Mouse (Mus musculus) midbrain, embryonic 12.5 days (tissue): ENCODE results near the gene Hs3st3b1. TPM values are rescaled to one million over a fixed set of nuclear protein-coding genes. Genes with fewer than 3 reads are reported as not detected.

Experiments used
- ATAC-seq: fragments of 200-750 bp; cut with Nextera tagmentation; 2 replicates; pipeline ENCODE4 v1.8.0; 2017; ENCODE audit warnings: low read depth, moderate TSS enrichment, moderate library complexity; ENCODE audit not compliant: low FRiP score
- H3K27ac ChIP-seq: fragments of 300-500 bp; sonication (generic); replicated peaks from 2 replicates; pipeline ENCODE4 v1.5.1; 2016; ENCODE audit warnings: mild to moderate bottlenecking
- H3K27me3 ChIP-seq: fragments of 300-500 bp; sonication (generic); 2 replicates; pipeline ENCODE4 v1.6.1; 2016; ENCODE audit warnings: mild to moderate bottlenecking
- H3K36me3 ChIP-seq: fragments of 300-500 bp; sonication (generic); 2 replicates; pipeline ENCODE4 v1.6.1; 2016
- H3K4me1 ChIP-seq: fragments of 300-500 bp; sonication (generic); 2 replicates; pipeline ENCODE4 v1.6.1; 2016
- H3K4me2 ChIP-seq: fragments of 300-500 bp; sonication (generic); replicated peaks from 2 replicates; pipeline ENCODE4 v1.6.1; 2016; ENCODE audit warnings: mild to moderate bottlenecking, moderate library complexity
- H3K4me3 ChIP-seq: fragments of 300-500 bp; sonication (generic); 2 replicates; pipeline ENCODE4 v1.5.1; 2016; ENCODE audit warnings: mild to moderate bottlenecking
- H3K9ac ChIP-seq: fragments of 300-500 bp; sonication (generic); replicated peaks from 2 replicates; pipeline ENCODE4 v1.6.1; 2016; ENCODE audit warnings: mild to moderate bottlenecking, moderate library complexity
- H3K9me3 ChIP-seq: fragments of 300-500 bp; sonication (generic); 2 replicates; pipeline ENCODE4 v1.6.1; 2016; ENCODE audit warnings: mild to moderate bottlenecking
- WGBS: fragments of 180-500 bp; shearing (Covaris S2); methylation state at CpG from one replicate; pipeline ENCODE4 v1.1.7; 2016; 5-methylcytosine and 5-hydroxymethylcytosine counted together
- polyA plus RNA-seq: library from polyadenylated mRNA; unstranded; fragments of >200 nt; fragmentation: Nextera tagmentation; extraction: Ambion mirVana; gene quantifications from 2 replicates; pipeline ENCODE4 v1.2.1, GENCODE M21; 2016

Gene Hs3st3b1
- polyA plus RNA-seq, 1 experiment from 2014 or later: 22.0 TPM

- Histone ChIP-seq H3K9me3 (no peaks in the 10 kb centered on the region), H3K4me3 (peak overlapping the region; percentile 85), H3K4me1 (peaks cover 67% of the 10 kb centered on the region), H3K4me2 (peak overlapping the region; percentile 84), H3K9ac (peak overlapping the region; percentile 87), H3K36me3 (no peaks in the 10 kb centered on the region), H3K27me3 (peaks cover 60% of the 10 kb centered on the region), H3K27ac (peak overlapping the region; percentile 73)
- WGBS: under 1% methylated on average over 64 of the region's 80 CpGs
- ATAC-seq: 0 out of 2 replicates have a peak, but pooled peaks have one; percentile 5
These were observed 792 bp downstream of the Hs3st3b1 start for GRCm38 (mm10) chr11:63921044-63921951.

GRCm38 (mm10) chr11:63920531-63920930, 1.6 kb downstream of the Hs3st3b1 start:
- peaks cover 67% of the 10 kb centered on the region for H3K4me1 ChIP-seq
- H3K27me3 ChIP-seq: peaks cover 57% of the 10 kb centered on the region
- no peaks in the 10 kb centered on the region for H3K9me3 ChIP-seq
- ATAC-seq: peak; percentile 45
- under 1% methylated on average over 32 of the region's 33 CpGs for WGBS
- H3K36me3 ChIP-seq: no peaks in the 10 kb centered on the region
- H3K27ac ChIP-seq: peak overlapping the region; percentile 73
- peak overlapping the region; percentile 87 for H3K9ac ChIP-seq
- peak overlapping the region; percentile 85 for H3K4me3 ChIP-seq
- H3K4me2 ChIP-seq: peak overlapping the region; percentile 84

GRCm38 (mm10) chr11:63919211-63920098, 2.6 kb downstream of the Hs3st3b1 start:
- WGBS: under 1% methylated on average over 52 of the region's 52 CpGs
- H3K4me1 ChIP-seq: peaks cover 62% of the 10 kb centered on the region

GRCm38 (mm10) chr11:63918321-63919105, 3.6 kb downstream of the Hs3st3b1 start:
- Histone ChIP-seq H3K36me3 (no peaks in the 10 kb centered on the region), H3K9me3 (no peaks in the 10 kb centered on the region), H3K9ac (peak overlapping the region; percentile 87), H3K27ac (peak overlapping the region; percentile 73; the same call in 1 of the 2 replicates), H3K27me3 (peaks cover 42% of the 10 kb centered on the region), H3K4me3 (peak overlapping the region; percentile 85), H3K4me2 (peak overlapping the region; percentile 84), H3K4me1 (peaks cover 62% of the 10 kb centered on the region)
- 4% methylated on average over 17 of the region's 17 CpGs for WGBS
- no peak for ATAC-seq

More at GRCm38 (mm10) chr11:63919211-63920098, 2.6 kb downstream of the Hs3st3b1 start:
- Histone ChIP-seq H3K27ac (peak overlapping the region; percentile 73), H3K9ac (peak overlapping the region; percentile 87), H3K9me3 (no peaks in the 10 kb centered on the region), H3K27me3 (peaks cover 50% of the 10 kb centered on the region), H3K36me3 (no peaks in the 10 kb centered on the region), H3K4me3 (peak overlapping the region; percentile 85), H3K4me2 (peak overlapping the region; percentile 84)
- no peak for ATAC-seq

GRCm38 (mm10) chr11:63917561-63917960, 4.5 kb downstream of the Hs3st3b1 start:
- peaks cover 52% of the 10 kb centered on the region for H3K4me1 ChIP-seq
- H3K4me3 ChIP-seq: peak overlapping the region; percentile 85
- no peaks in the 10 kb centered on the region for H3K36me3 ChIP-seq
- no peak overlapping the region for H3K27ac ChIP-seq
- peaks cover 41% of the 10 kb centered on the region for H3K27me3 ChIP-seq
- H3K4me2 ChIP-seq: peak overlapping the region; percentile 84
- no peak for ATAC-seq
- no peaks in the 10 kb centered on the region for H3K9me3 ChIP-seq
- H3K9ac ChIP-seq: 0 out of 2 replicates have a peak overlapping the region, but pooled peaks have one; percentile 24
- WGBS: 15% methylated on average over 6 of the region's 6 CpGs

GRCm38 (mm10) chr11:63914388-63914787, 7.7 kb downstream of the Hs3st3b1 start:
- Histone ChIP-seq H3K9me3 (no peaks in the 10 kb centered on the region), H3K4me3 (peak overlapping the region; percentile 36), H3K4me2 (peak overlapping the region; percentile 67), H3K36me3 (no peaks in the 10 kb centered on the region), H3K27me3 (peaks cover 43% of the 10 kb centered on the region), H3K27ac (no peak overlapping the region), H3K9ac (no peak overlapping the region), H3K4me1 (peaks cover 47% of the 10 kb centered on the region)
- WGBS: 1% methylated on average over 20 of the region's 20 CpGs
- ATAC-seq: peak; percentile 89

- H3K4me2 ChIP-seq: peak overlapping the region; percentile 67
- H3K9ac ChIP-seq: no peak overlapping the region
- no peaks in the 10 kb centered on the region for H3K36me3 ChIP-seq
- H3K27ac ChIP-seq: no peak overlapping the region
- H3K9me3 ChIP-seq: no peaks in the 10 kb centered on the region
- peaks cover 43% of the 10 kb centered on the region for H3K27me3 ChIP-seq
- peaks cover 42% of the 10 kb centered on the region for H3K4me1 ChIP-seq
- WGBS: 33% methylated on average over 4 of the region's 4 CpGs
- H3K4me3 ChIP-seq: peak overlapping the region; percentile 36
- no peak for ATAC-seq
These were observed 8.2 kb downstream of the Hs3st3b1 start for GRCm38 (mm10) chr11:63913936-63914335.

GRCm38 (mm10) chr11:63911001-63911400, 11.1 kb downstream of the Hs3st3b1 start:
- peaks cover 31% of the 10 kb centered on the region for H3K27me3 ChIP-seq
- no peak overlapping the region for H3K4me3 ChIP-seq
- H3K4me2 ChIP-seq: no peak overlapping the region
- no peaks in the 10 kb centered on the region for H3K36me3 ChIP-seq
- no peak overlapping the region for H3K27ac ChIP-seq
- no peaks in the 10 kb centered on the region for H3K9me3 ChIP-seq
- no peak for ATAC-seq
- 0 out of 2 replicates have a peak overlapping the region, but pooled peaks have one; percentile 15 for H3K9ac ChIP-seq
- H3K4me1 ChIP-seq: peaks cover 32% of the 10 kb centered on the region
- 65% methylated on average over 5 of the region's 5 CpGs for WGBS

GRCm38 (mm10) chr11:63909961-63910360, 12.1 kb downstream of the Hs3st3b1 start:
- H3K4me2 ChIP-seq: no peak overlapping the region
- no peaks in the 10 kb centered on the region for H3K9me3 ChIP-seq
- no peak overlapping the region for H3K27ac ChIP-seq
- H3K27me3 ChIP-seq: peaks cover 22% of the 10 kb centered on the region
- H3K9ac ChIP-seq: no peak overlapping the region
- WGBS: 94% methylated on average over 4 of the region's 4 CpGs
- ATAC-seq: no peak
- H3K4me1 ChIP-seq: peaks cover 43% of the 10 kb centered on the region
- H3K36me3 ChIP-seq: no peaks in the 10 kb centered on the region
- no peak overlapping the region for H3K4me3 ChIP-seq

GRCm38 (mm10) chr11:63908500-63908899, 13.6 kb downstream of the Hs3st3b1 start:
- Histone ChIP-seq H3K27ac (no peak overlapping the region), H3K27me3 (peaks cover 20% of the 10 kb centered on the region), H3K9me3 (no peaks in the 10 kb centered on the region), H3K9ac (no peak overlapping the region), H3K4me1 (peaks cover 39% of the 10 kb centered on the region), H3K4me3 (no peak overlapping the region), H3K36me3 (no peaks in the 10 kb centered on the region), H3K4me2 (no peak overlapping the region)
- no peak for ATAC-seq
- 92% methylated on average over 4 of the region's 4 CpGs for WGBS
